Mouse (Mus musculus) left cerebral cortex, adult 9 months (tissue): Measurements from ENCODE around the gene Gm37240.

ENCODE experiments used
- DNase-seq, 2 experiments: peaks; one replicate each; pipeline ENCODE4 v3.0.0; 2022; ENCODE audit warnings: low spot score in 2 of 2

The Gm37240 gene

GRCm38 (mm10) chr3:85417663-85418062, 469.7 kb downstream of the Gm37240 start:
- DNase-seq, result no peak

GRCm38 (mm10) chr3:85398841-85399240, 488.5 kb downstream of the Gm37240 start:
- no peak for DNase-seq

GRCm38 (mm10) chr3:85398483-85398835, 488.9 kb downstream of the Gm37240 start:
- no peak for DNase-seq

- DNase-seq, result no peak
These were observed 489.4 kb downstream of the Gm37240 start for GRCm38 (mm10) chr3:85397816-85398482.

- DNase-seq, result peak in 1 of 2 experiments; percentile 48
These were observed 493.9 kb downstream of the Gm37240 start for GRCm38 (mm10) chr3:85393395-85393794.

GRCm38 (mm10) chr3:85391756-85392155, 495.6 kb downstream of the Gm37240 start:
- DNase-seq, result no peak

GRCm38 (mm10) chr3:85391111-85391510, 496.2 kb downstream of the Gm37240 start:
- DNase-seq, result peak; percentile 83 to 85

GRCm38 (mm10) chr3:85385371-85385770, 501.9 kb downstream of the Gm37240 start:
- DNase-seq, result no peak

GRCm38 (mm10) chr3:85383330-85383729, 504.0 kb downstream of the Gm37240 start:
- DNase-seq, result no peak

- peak; percentile 56 to 59 for DNase-seq
These were observed 508.5 kb downstream of the Gm37240 start for GRCm38 (mm10) chr3:85378703-85379395.

GRCm38 (mm10) chr3:85377946-85378702, 509.2 kb downstream of the Gm37240 start:
- no peak for DNase-seq

GRCm38 (mm10) chr3:85377505-85377904, 509.8 kb downstream of the Gm37240 start:
- DNase-seq, result peak in 1 of 2 experiments; percentile 61

GRCm38 (mm10) chr3:85376541-85376940, 510.8 kb downstream of the Gm37240 start:
- DNase-seq, result no peak

GRCm38 (mm10) chr3:85373039-85373438, 514.3 kb downstream of the Gm37240 start:
- no peak for DNase-seq

- DNase-seq, result no peak
These were observed 517.5 kb downstream of the Gm37240 start for GRCm38 (mm10) chr3:85369847-85370246.

GRCm38 (mm10) chr3:85369157-85369556, 518.2 kb downstream of the Gm37240 start:
- DNase-seq, result peak in 1 of 2 experiments; percentile 39

- DNase-seq, result peak; percentile 76 to 86
These were observed 518.8 kb downstream of the Gm37240 start for GRCm38 (mm10) chr3:85368354-85369120.

- DNase-seq, result no peak
These were observed 522.6 kb downstream of the Gm37240 start for GRCm38 (mm10) chr3:85364591-85365343.

- no peak for DNase-seq
These were observed 524.4 kb downstream of the Gm37240 start for GRCm38 (mm10) chr3:85362883-85363282.

GRCm38 (mm10) chr3:85356373-85356772, 530.9 kb downstream of the Gm37240 start:
- no peak for DNase-seq

- DNase-seq, result no peak
These were observed 539.3 kb downstream of the Gm37240 start for GRCm38 (mm10) chr3:85348021-85348420.
